Mouse (Mus musculus) myocyte (in vitro differentiated cells): Measurements from ENCODE around the gene Dlx2.

ENCODE experiments used
- CEBPB ChIP-seq: IDR thresholded peaks from 2 replicates; pipeline ENCODE4 v1.6.1; 2011; ENCODE audit warnings: mild to moderate bottlenecking, moderate library complexity; ENCODE audit not compliant: poor library complexity, insufficient read depth, severe bottlenecking
- MAX ChIP-seq: IDR thresholded peaks from one replicate; pipeline ENCODE4 v1.6.1; 2011; ENCODE audit warnings: low read depth, mild to moderate bottlenecking, control low read depth
- MYOD1 ChIP-seq, 3 experiments: IDR thresholded peaks; one replicate each; pipeline ENCODE4 v1.6.1; 2011; ENCODE audit warnings: control low read depth in 2 of 3, low read depth in 2 of 3, mild to moderate bottlenecking in 2 of 3, moderate library complexity in 1 of 3; ENCODE audit not compliant: insufficient read length in 2 of 3, control insufficient read depth in 1 of 3
- MYOG ChIP-seq, 3 experiments: IDR thresholded peaks; one replicate each; pipeline ENCODE4 v1.6.1; 2011; ENCODE audit warnings: control low read depth in 2 of 3, low read depth in 2 of 3, mild to moderate bottlenecking in 2 of 3; ENCODE audit not compliant: insufficient read length in 2 of 3, control insufficient read depth in 1 of 3, insufficient read depth in 1 of 3
- POLR2A ChIP-seq: IDR thresholded peaks from one replicate; pipeline ENCODE4 v1.6.1; 2011; ENCODE audit warnings: low read depth, mild to moderate bottlenecking, control low read depth, moderate library complexity; ENCODE audit not compliant: insufficient read length
- POLR2AphosphoS2 ChIP-seq: IDR thresholded peaks from one replicate; pipeline ENCODE4 v1.6.1; 2011; ENCODE audit warnings: low read depth, control low read depth; ENCODE audit not compliant: insufficient read length
- REST ChIP-seq: IDR thresholded peaks from one replicate; pipeline ENCODE4 v1.6.1; 2011; ENCODE audit warnings: mild to moderate bottlenecking, control low read depth, moderate library complexity; ENCODE audit not compliant: insufficient read depth, insufficient read length
- TCF12 ChIP-seq: IDR thresholded peaks from one replicate; pipeline ENCODE4 v1.6.1; 2011; ENCODE audit warnings: mild to moderate bottlenecking, control low read depth; ENCODE audit not compliant: poor library complexity, insufficient read depth, severe bottlenecking
- USF1 ChIP-seq: IDR thresholded peaks from one replicate; pipeline ENCODE4 v1.6.1; 2011; ENCODE audit warnings: low read depth, mild to moderate bottlenecking, control low read depth, moderate library complexity

- TF ChIP-seq POLR2A = no peak
- no peak for TF ChIP-seq TCF12
- no peak for TF ChIP-seq MYOG (IDR thresholded peaks at IDR 0.05; ENCODE audit: control insufficient read depth in 1 of 3, insufficient read depth in 1 of 3, insufficient read length in 2 of 3, low read depth in 2 of 3)
- TF ChIP-seq MYOD1 (IDR thresholded peaks at IDR 0.05; ENCODE audit: control insufficient read depth in 1 of 3, insufficient read length in 2 of 3, low read depth in 2 of 3) = no peak
- TF ChIP-seq POLR2AphosphoS2 = no peak
- no peak for TF ChIP-seq MAX
- TF ChIP-seq REST = no peak
- TF ChIP-seq USF1 = no peak
- no peak for TF ChIP-seq CEBPB
These were observed 21.8 kb downstream of the Dlx2 start for GRCm38 (mm10) chr2:71524763-71525162.
